Mouse (Mus musculus) cortical plate, adult 2 months (tissue): ENCODE results near the gene Cd300lf.

Source experiments
- CTCF ChIP-seq: fragments of 200-500 bp; IDR thresholded peaks from 2 replicates; pipeline ENCODE4 v1.5.1; 2011; ENCODE audit warnings: mild to moderate bottlenecking, control low read depth, low read length; ENCODE audit not compliant: insufficient read depth; ENCODE audit errors: extremely low read depth
- POLR2A ChIP-seq: fragments of 200-500 bp; IDR thresholded peaks from 2 replicates; pipeline ENCODE4 v1.6.1; 2011; ENCODE audit warnings: mild to moderate bottlenecking, low read length, control low read depth; ENCODE audit not compliant: insufficient read depth; ENCODE audit errors: extremely low read depth

- TF ChIP-seq POLR2A (no peak), CTCF (no peak)
These were observed 34.5 kb downstream of the Cd300lf start for GRCm38 (mm10) chr11:115099241-115099840.
